Mouse (Mus musculus): ENCODE data around the gene Gm12117.
A peak's percentile ranks its signal among the peaks of the same experiment; 100 is the strongest.

Gm12117 gene

GRCm38 (mm10) chr11:33276637-33277036 is at the start of gene Gm12117:
Gene Gm12117 (minus strand): TSS chr11:33276737.
- no peak for TF ChIP-seq POU5F1 (IDR thresholded peaks at IDR 0.05; ENCODE audit: borderline replicate concordance, low read length)
- no peak for TF ChIP-seq NANOG (IDR thresholded peaks at IDR 0.05; ENCODE audit: borderline replicate concordance, low read length)
- H3K27me3 ChIP-seq (ENCODE audit: insufficient read depth, low read length), result no peaks in the 10 kb centered on the region
- peaks cover 73% of the 10 kb centered on the region for H3K36me3 ChIP-seq (ENCODE audit: insufficient read depth, low read length)

GRCm38 (mm10) chr11:33319006-33319611 is 42.6 kb upstream of the Gm12117 start:
- Histone ChIP-seq H3K27me3 (ENCODE audit: insufficient read depth, low read length) (no peaks in the 10 kb centered on the region), H3K4me1 (replicated peaks; ENCODE audit: low read depth, low read length) (no peaks in the 10 kb centered on the region), H3K4me3 (replicated peaks; ENCODE audit: low read length) (no peak overlapping the region), H3K36me3 (ENCODE audit: insufficient read depth, low read length) (peaks cover 65% of the 10 kb centered on the region), H3K9me3 (ENCODE audit: low read length) (no peaks in the 10 kb centered on the region)
- no peak for TF ChIP-seq NANOG (IDR thresholded peaks at IDR 0.05; ENCODE audit: borderline replicate concordance, low read length)
- no peak for TF ChIP-seq CTCF (conservative IDR thresholded peaks at IDR 0.05; ENCODE audit: low read length)
- no peak for TF ChIP-seq POU5F1 (IDR thresholded peaks at IDR 0.05; ENCODE audit: borderline replicate concordance, low read length)

More at GRCm38 (mm10) chr11:33276637-33277036, at the start of gene Gm12117:
- peaks cover 8% of the 10 kb centered on the region for H3K4me1 ChIP-seq (replicated peaks; ENCODE audit: low read depth, low read length)
- H3K4me3 ChIP-seq (replicated peaks; ENCODE audit: low read length), result no peak within 1 kb of the TSS
- no peaks in the 10 kb centered on the region for H3K9me3 ChIP-seq (ENCODE audit: low read length)

- H3K4me1 ChIP-seq (replicated peaks; ENCODE audit: low read depth, low read length), result no peaks in the 10 kb centered on the region
- H3K9me3 ChIP-seq (ENCODE audit: low read length), result no peaks in the 10 kb centered on the region
- peaks cover 29% of the 10 kb centered on the region for H3K36me3 ChIP-seq (ENCODE audit: insufficient read depth, low read length)
- H3K4me3 ChIP-seq (replicated peaks; ENCODE audit: low read length), result no peak overlapping the region
- TF ChIP-seq NANOG (IDR thresholded peaks at IDR 0.05; ENCODE audit: borderline replicate concordance, low read length) (no peak), POU5F1 (IDR thresholded peaks at IDR 0.05; ENCODE audit: borderline replicate concordance, low read length) (no peak), CTCF (conservative IDR thresholded peaks at IDR 0.05; ENCODE audit: low read length) (no peak)
- H3K27me3 ChIP-seq (ENCODE audit: insufficient read depth, low read length), result no peaks in the 10 kb centered on the region
These were observed 33.0 kb upstream of the Gm12117 start for GRCm38 (mm10) chr11:33309566-33309965.

- no peaks in the 10 kb centered on the region for H3K9me3 ChIP-seq (ENCODE audit: low read length)
- peaks cover 43% of the 10 kb centered on the region for H3K36me3 ChIP-seq (ENCODE audit: insufficient read depth, low read length)
- no peaks in the 10 kb centered on the region for H3K4me1 ChIP-seq (replicated peaks; ENCODE audit: low read depth, low read length)
- H3K4me3 ChIP-seq (replicated peaks; ENCODE audit: low read length), result no peak overlapping the region
- TF ChIP-seq CTCF (conservative IDR thresholded peaks at IDR 0.05; ENCODE audit: low read length) (no peak), NANOG (IDR thresholded peaks at IDR 0.05; ENCODE audit: borderline replicate concordance, low read length) (no peak), POU5F1 (IDR thresholded peaks at IDR 0.05; ENCODE audit: borderline replicate concordance, low read length) (no peak)
- no peaks in the 10 kb centered on the region for H3K27me3 ChIP-seq (ENCODE audit: insufficient read depth, low read length)
These were observed 24.3 kb upstream of the Gm12117 start for GRCm38 (mm10) chr11:33300859-33301258.

- no peaks in the 10 kb centered on the region for H3K4me1 ChIP-seq (replicated peaks; ENCODE audit: low read depth, low read length)
- TF ChIP-seq POU5F1 (IDR thresholded peaks at IDR 0.05; ENCODE audit: borderline replicate concordance, low read length) (no peak), CTCF (conservative IDR thresholded peaks at IDR 0.05; ENCODE audit: low read length) (no peak), NANOG (IDR thresholded peaks at IDR 0.05; ENCODE audit: borderline replicate concordance, low read length) (no peak)
- H3K36me3 ChIP-seq (ENCODE audit: insufficient read depth, low read length), result peaks cover 45% of the 10 kb centered on the region
- H3K27me3 ChIP-seq (ENCODE audit: insufficient read depth, low read length), result no peaks in the 10 kb centered on the region
- no peak overlapping the region for H3K4me3 ChIP-seq (replicated peaks; ENCODE audit: low read length)
- no peaks in the 10 kb centered on the region for H3K9me3 ChIP-seq (ENCODE audit: low read length)
These were observed 22.8 kb upstream of the Gm12117 start for GRCm38 (mm10) chr11:33299371-33299770.

GRCm38 (mm10) chr11:33297121-33297520 is 20.6 kb upstream of the Gm12117 start:
- H3K9me3 ChIP-seq (ENCODE audit: low read length), result no peaks in the 10 kb centered on the region
- TF ChIP-seq NANOG (IDR thresholded peaks at IDR 0.05; ENCODE audit: borderline replicate concordance, low read length) (no peak), CTCF (conservative IDR thresholded peaks at IDR 0.05; ENCODE audit: low read length) (no peak), POU5F1 (IDR thresholded peaks at IDR 0.05; ENCODE audit: borderline replicate concordance, low read length) (no peak)

GRCm38 (mm10) chr11:33295422-33295821 is 18.9 kb upstream of the Gm12117 start:
- Histone ChIP-seq H3K4me3 (replicated peaks; ENCODE audit: low read length) (no peak overlapping the region), H3K9me3 (ENCODE audit: low read length) (no peaks in the 10 kb centered on the region), H3K36me3 (ENCODE audit: insufficient read depth, low read length) (peaks cover 56% of the 10 kb centered on the region), H3K27me3 (ENCODE audit: insufficient read depth, low read length) (no peaks in the 10 kb centered on the region), H3K4me1 (replicated peaks; ENCODE audit: low read depth, low read length) (no peaks in the 10 kb centered on the region)
- no peak for TF ChIP-seq NANOG (IDR thresholded peaks at IDR 0.05; ENCODE audit: borderline replicate concordance, low read length)
- peak; percentile 40 for TF ChIP-seq CTCF (conservative IDR thresholded peaks at IDR 0.05; ENCODE audit: low read length)

More at GRCm38 (mm10) chr11:33297121-33297520, 20.6 kb upstream of the Gm12117 start:
- Histone ChIP-seq H3K4me3 (replicated peaks; ENCODE audit: low read length) (no peak overlapping the region), H3K36me3 (ENCODE audit: insufficient read depth, low read length) (peaks cover 53% of the 10 kb centered on the region), H3K27me3 (ENCODE audit: insufficient read depth, low read length) (no peaks in the 10 kb centered on the region), H3K4me1 (replicated peaks; ENCODE audit: low read depth, low read length) (no peaks in the 10 kb centered on the region)

- H3K4me3 ChIP-seq (replicated peaks; ENCODE audit: low read length), result no peak overlapping the region
- H3K27me3 ChIP-seq (ENCODE audit: insufficient read depth, low read length), result no peaks in the 10 kb centered on the region
- H3K9me3 ChIP-seq (ENCODE audit: low read length), result no peaks in the 10 kb centered on the region
- peaks cover 55% of the 10 kb centered on the region for H3K36me3 ChIP-seq (ENCODE audit: insufficient read depth, low read length)
- no peaks in the 10 kb centered on the region for H3K4me1 ChIP-seq (replicated peaks; ENCODE audit: low read depth, low read length)
- no peak for TF ChIP-seq NANOG (IDR thresholded peaks at IDR 0.05; ENCODE audit: borderline replicate concordance, low read length)
- TF ChIP-seq POU5F1 (IDR thresholded peaks at IDR 0.05; ENCODE audit: borderline replicate concordance, low read length), result no peak
- TF ChIP-seq CTCF (conservative IDR thresholded peaks at IDR 0.05; ENCODE audit: low read length), result no peak
These were observed 17.5 kb upstream of the Gm12117 start for GRCm38 (mm10) chr11:33294063-33294462.

- H3K9me3 ChIP-seq (ENCODE audit: low read length), result no peaks in the 10 kb centered on the region
- H3K36me3 ChIP-seq (ENCODE audit: insufficient read depth, low read length), result peaks cover 70% of the 10 kb centered on the region
- H3K4me1 ChIP-seq (replicated peaks; ENCODE audit: low read depth, low read length), result peaks cover 8% of the 10 kb centered on the region
- H3K27me3 ChIP-seq (ENCODE audit: insufficient read depth, low read length), result no peaks in the 10 kb centered on the region
- no peak for TF ChIP-seq NANOG (IDR thresholded peaks at IDR 0.05; ENCODE audit: borderline replicate concordance, low read length)
- no peak for TF ChIP-seq POU5F1 (IDR thresholded peaks at IDR 0.05; ENCODE audit: borderline replicate concordance, low read length)
- no peak for TF ChIP-seq CTCF (conservative IDR thresholded peaks at IDR 0.05; ENCODE audit: low read length)
- H3K4me3 ChIP-seq (replicated peaks; ENCODE audit: low read length), result no peak overlapping the region
These were observed 2.0 kb upstream of the Gm12117 start for GRCm38 (mm10) chr11:33278571-33278970.
